Mouse (Mus musculus) spleen, adult 2 months (tissue): ENCODE data around the gene Gtf2a1l.

Source experiments
- CTCF ChIP-seq: fragments of 200-500 bp; IDR thresholded peaks from 2 replicates; pipeline ENCODE4 v1.5.1; 2011; ENCODE audit warnings: mild to moderate bottlenecking, inconsistent platforms; ENCODE audit not compliant: insufficient read depth, insufficient read length, insufficient replicate concordance; ENCODE audit errors: extremely low read depth
- POLR2A ChIP-seq: fragments of 200-500 bp; IDR thresholded peaks from 2 replicates; pipeline ENCODE4 v1.6.1; 2011; ENCODE audit warnings: low read depth, low read length, inconsistent platforms

- TF ChIP-seq CTCF: no peak
- TF ChIP-seq POLR2A: no peak
Measured at GRCm38 (mm10) chr17:88645299-88645698, 23.2 kb upstream of the Gtf2a1l start.
